Mouse (Mus musculus) CH12.LX (cell line): ENCODE data around the gene Hbs1l. TPM values are rescaled to one million over a fixed set of nuclear protein-coding genes. Genes with fewer than 3 reads are reported as not detected.

ENCODE experiments used
- DNase-seq: peaks from one replicate; pipeline ENCODE4 v3.0.0-alpha.2; 2013; ENCODE audit errors: extremely low read depth
- H3K27ac ChIP-seq: 2 replicates; pipeline ENCODE4 v1.5.1; 2012; ENCODE audit warnings: low read depth, mild to moderate bottlenecking, control low read depth, moderate library complexity; ENCODE audit not compliant: insufficient read depth
- H3K27me3 ChIP-seq: replicated peaks from 2 replicates; pipeline ENCODE3; 2012; ENCODE audit warnings: inconsistent platforms
- H3K36me3 ChIP-seq, 2 experiments: replicated peaks in 1 of 2; 2 replicates each; pipeline versions ENCODE3 to v1.6.1; 2012; ENCODE audit warnings: inconsistent platforms in 1 of 2, low read length in 1 of 2, mild to moderate bottlenecking in 1 of 2, mixed read lengths in 1 of 2, moderate library complexity in 1 of 2; ENCODE audit not compliant: control insufficient read depth in 1 of 2, insufficient read depth in 1 of 2
- H3K4me1 ChIP-seq, 2 experiments: 2 replicates each; pipeline ENCODE4 v1.6.1; 2012; ENCODE audit warnings: inconsistent platforms in 1 of 2, moderate library complexity in 1 of 2; ENCODE audit not compliant: insufficient read depth in 2 of 2, control insufficient read depth in 1 of 2
- H3K4me2 ChIP-seq: 2 replicates; pipeline ENCODE4 v1.6.1; 2012; ENCODE audit warnings: low read depth, mild to moderate bottlenecking, control low read depth; ENCODE audit not compliant: poor library complexity, insufficient read depth, severe bottlenecking
- H3K4me3 ChIP-seq, 3 experiments: fragments of 150-350 bp in 1 of 3; sonication (generic) in 1 of 3; replicated peaks in 1 of 3; 2 replicates each; pipeline versions ENCODE3 to v1.5.1; 2011 to 2012; ENCODE audit warnings: low read depth in 2 of 3, low read length in 2 of 3, mild to moderate bottlenecking in 2 of 3, moderate library complexity in 2 of 3, control low read depth in 1 of 3, improper control_type of control experiment in 1 of 3, inconsistent platforms in 1 of 3, mixed read lengths in 1 of 3; ENCODE audit not compliant: poor library complexity in 1 of 3
- H3K79me2 ChIP-seq: replicated peaks from 2 replicates; pipeline ENCODE4 v1.6.1; 2012; ENCODE audit warnings: mild to moderate bottlenecking, moderate library complexity; ENCODE audit not compliant: control insufficient read depth, poor library complexity, insufficient read depth, severe bottlenecking; ENCODE audit errors: extremely low read depth
- H3K9ac ChIP-seq: 2 replicates; pipeline ENCODE4 v1.6.1; 2012; ENCODE audit warnings: low read depth, mild to moderate bottlenecking, control low read depth, moderate library complexity; ENCODE audit not compliant: insufficient read depth
- H3K9me3 ChIP-seq: replicated peaks from 2 replicates; pipeline ENCODE3; 2012; ENCODE audit warnings: low read length, inconsistent platforms, mixed read lengths
- BHLHE40 ChIP-seq: IDR thresholded peaks from 2 replicates; pipeline ENCODE4 v1.6.1; 2011; ENCODE audit warnings: mild to moderate bottlenecking, low read depth, low read length, improper control_type of control experiment
- CTCF ChIP-seq, 2 experiments: IDR thresholded peaks in 1 of 2; conservative IDR thresholded peaks in 1 of 2; 2 replicates each; pipeline ENCODE4 v1.5.1; 2011 to 2012; ENCODE audit warnings: low read depth in 2 of 2, low read length in 2 of 2, improper control_type of control experiment in 1 of 2, inconsistent platforms in 1 of 2, mild to moderate bottlenecking in 1 of 2, moderate library complexity in 1 of 2
- E2F4 ChIP-seq: IDR thresholded peaks from 2 replicates; pipeline ENCODE4 v1.6.1; 2011; ENCODE audit warnings: low read depth, low read length, improper control_type of control experiment; ENCODE audit not compliant: insufficient replicate concordance
- ELF1 ChIP-seq: IDR thresholded peaks from 2 replicates; pipeline ENCODE4 v1.6.1; 2014; ENCODE audit warnings: low read depth, mild to moderate bottlenecking, inconsistent platforms, low read length, improper control_type of control experiment
- EP300 ChIP-seq: IDR thresholded peaks from 2 replicates; pipeline ENCODE4 v1.6.1; 2011; ENCODE audit warnings: low read length, improper control_type of control experiment
- GABPA ChIP-seq: IDR thresholded peaks from 2 replicates; pipeline ENCODE4 v1.6.1; 2012; ENCODE audit warnings: low read depth, low read length, improper control_type of control experiment, inconsistent platforms; ENCODE audit not compliant: insufficient replicate concordance
- HCFC1 ChIP-seq: IDR thresholded peaks from 2 replicates; pipeline ENCODE4 v1.6.1; 2012; ENCODE audit warnings: low read depth, mild to moderate bottlenecking, inconsistent platforms, low read length, improper control_type of control experiment
- JUND ChIP-seq: conservative IDR thresholded peaks from 2 replicates; pipeline ENCODE4 v1.6.1; 2011; ENCODE audit warnings: low read depth, low read length, improper control_type of control experiment
- KAT2A ChIP-seq: IDR thresholded peaks from 2 replicates; pipeline ENCODE4 v1.6.1; 2012; ENCODE audit warnings: low read length, improper control_type of control experiment, inconsistent platforms; ENCODE audit not compliant: insufficient replicate concordance
- MAFK ChIP-seq: IDR thresholded peaks from 2 replicates; pipeline ENCODE4 v1.6.1; 2011; ENCODE audit warnings: low read length, improper control_type of control experiment; ENCODE audit not compliant: insufficient replicate concordance
- MAX ChIP-seq: IDR thresholded peaks from 2 replicates; pipeline ENCODE4 v1.6.1; 2011; ENCODE audit warnings: low read length, improper control_type of control experiment
- MEF2A ChIP-seq: IDR thresholded peaks from 2 replicates; pipeline ENCODE4 v1.6.1; 2014; ENCODE audit warnings: low read depth, mild to moderate bottlenecking, inconsistent platforms, low read length, improper control_type of control experiment, borderline replicate concordance
- MXI1 ChIP-seq: IDR thresholded peaks from 2 replicates; pipeline ENCODE4 v1.6.1; 2011; ENCODE audit warnings: mild to moderate bottlenecking, low read depth, low read length, improper control_type of control experiment
- MYC ChIP-seq: IDR thresholded peaks from 2 replicates; pipeline ENCODE4 v1.6.1; 2011; ENCODE audit warnings: low read depth, mild to moderate bottlenecking, improper control_type of control experiment, low read length
- NELFE ChIP-seq: IDR thresholded peaks from 2 replicates; pipeline ENCODE4 v1.6.1; 2011; ENCODE audit warnings: low read depth, low read length, improper control_type of control experiment
- NRF1 ChIP-seq: IDR thresholded peaks from 2 replicates; pipeline ENCODE4 v1.6.1; 2014; ENCODE audit warnings: low read depth, mild to moderate bottlenecking, inconsistent platforms, low read length, improper control_type of control experiment, moderate library complexity
- POLR2A ChIP-seq: IDR thresholded peaks from 2 replicates; pipeline ENCODE4 v1.6.1; 2011; ENCODE audit warnings: low read depth, mild to moderate bottlenecking, improper control_type of control experiment, low read length
- RAD21 ChIP-seq: IDR thresholded peaks from 2 replicates; pipeline ENCODE4 v1.6.1; 2011; ENCODE audit warnings: low read depth, mild to moderate bottlenecking, low read length, improper control_type of control experiment, moderate library complexity
- SIN3A ChIP-seq: IDR thresholded peaks from 2 replicates; pipeline ENCODE4 v1.6.1; 2012; ENCODE audit warnings: low read length, improper control_type of control experiment, inconsistent platforms
- SMC3 ChIP-seq: IDR thresholded peaks from 2 replicates; pipeline ENCODE4 v1.6.1; 2011; ENCODE audit warnings: low read depth, low read length, improper control_type of control experiment
- TBP ChIP-seq: conservative IDR thresholded peaks from 2 replicates; pipeline ENCODE4 v1.6.1; 2011; ENCODE audit warnings: low read depth, low read length, improper control_type of control experiment
- TCF12 ChIP-seq: IDR thresholded peaks from 2 replicates; pipeline ENCODE4 v1.6.1; 2014; ENCODE audit warnings: low read depth, mild to moderate bottlenecking, inconsistent platforms, low read length, improper control_type of control experiment
- USF1 ChIP-seq: IDR thresholded peaks from 2 replicates; pipeline ENCODE4 v1.6.1; 2014; ENCODE audit warnings: low read depth, mild to moderate bottlenecking, inconsistent platforms, low read length, improper control_type of control experiment
- ZKSCAN1 ChIP-seq: IDR thresholded peaks from 2 replicates; pipeline ENCODE4 v1.6.1; 2012; ENCODE audit warnings: low read depth, inconsistent platforms, low read length, improper control_type of control experiment, borderline replicate concordance
- ZMIZ1 ChIP-seq: IDR thresholded peaks from 2 replicates; pipeline ENCODE4 v1.6.1; 2012; ENCODE audit warnings: low read depth, mild to moderate bottlenecking, inconsistent platforms, low read length, improper control_type of control experiment
- dilution Hi-C: fragments of 300-500 bp; cut with MboI; formaldehyde crosslinking; loops from 2 replicates; pipeline ENCODE4 v1.14.3; 2020; ENCODE audit warnings: low sequenced_read_pairs; ENCODE audit not compliant: extremely low pct_unique_long_range_greater_than_20kb, extremely low pct_ligation_motif_present
- in situ Hi-C: fragments of 300-500 bp; cut with MboI; formaldehyde crosslinking; loops from 3 replicates; pipeline ENCODE4 v1.14.3; 2019; ENCODE audit warnings: low sequenced_read_pairs, low pct_ligation_motif_present, low pct_unique_long_range_greater_than_20kb, mixed read lengths
- polyA plus RNA-seq: library from polyadenylated mRNA; unstranded; fragments of >175 nt; gene quantifications from 2 replicates; pipeline ENCODE4 v1.2.1, GENCODE M21; 2012; ENCODE audit warnings: low read depth; ENCODE audit not compliant: insufficient read length
- total RNA-seq, 2 experiments: library from RNA; depleted of rRNA; stranded (reverse); fragments of 300-350 nt in 1 of 2; fragments of >200 nt in 1 of 2; gene quantifications; 2 replicates each; pipeline ENCODE4 v1.2.3; 2012 to 2014

Gene Hbs1l
- total and polyA plus RNA-seq, 3 experiments: 99.7 to 111 (median 111) TPM

DNA sequence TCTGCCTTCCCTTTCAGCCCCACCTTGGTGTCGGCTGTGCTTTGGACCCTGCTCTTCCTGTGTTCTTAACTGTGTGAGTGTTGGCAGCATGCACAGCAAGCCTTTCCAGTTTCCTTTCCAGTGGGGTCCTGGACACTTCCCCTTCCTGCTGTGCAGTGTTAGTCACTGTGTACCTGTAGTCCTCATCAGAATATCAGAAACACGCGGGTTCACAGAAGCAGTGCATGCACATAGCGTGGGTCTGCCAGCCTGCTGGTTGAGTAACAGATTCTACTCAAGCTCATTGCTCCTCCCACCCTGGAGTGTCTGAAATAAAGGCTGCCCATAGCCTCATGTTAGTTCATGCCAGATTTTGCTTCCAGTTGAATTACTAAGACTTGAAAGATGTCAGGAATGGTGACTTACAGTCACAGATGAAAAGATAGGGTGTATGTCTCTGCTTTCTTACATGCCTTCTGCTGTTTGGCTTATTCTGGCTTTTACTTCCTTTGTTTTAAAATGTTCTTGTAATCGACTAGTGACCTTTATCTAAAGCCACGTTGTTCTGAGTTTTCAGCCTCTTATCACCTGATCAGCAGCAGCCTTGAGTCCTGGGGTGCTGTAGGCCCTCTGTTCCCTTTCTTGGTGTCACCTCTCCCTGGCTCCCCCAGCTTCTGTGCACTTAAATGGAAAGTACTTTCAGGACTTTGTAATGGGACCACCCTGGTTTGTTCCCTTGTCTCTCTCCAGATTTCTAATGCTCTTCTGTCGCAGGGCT is 38.7 kb downstream of the Hbs1l start:
- H3K36me3 ChIP-seq: peaks cover 57 to 98% of the 10 kb centered on the region in 2 experiments

DNA sequence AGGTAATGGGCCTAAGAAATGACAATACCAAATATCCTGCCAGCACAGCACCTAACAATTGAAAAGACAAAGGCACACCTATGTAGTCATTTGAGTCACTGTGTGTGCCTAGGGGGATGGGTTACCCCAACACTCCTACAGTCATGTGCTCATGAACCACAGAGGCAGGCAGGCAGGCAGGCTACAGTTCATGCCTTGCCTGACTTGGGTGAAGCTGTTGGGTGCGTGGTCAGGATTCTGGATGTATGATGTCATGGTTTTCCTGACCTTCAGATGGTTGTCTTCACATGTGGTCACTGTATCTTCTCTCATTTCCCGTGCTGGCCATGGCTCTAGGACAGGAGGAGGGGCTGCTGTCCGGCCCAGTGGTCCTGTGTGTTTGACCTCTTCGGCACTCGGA is 39.8 kb downstream of the Hbs1l start:
- Histone ChIP-seq H3K36me3 (peaks cover 54 to 94% of the 10 kb centered on the region in 2 experiments), H3K9me3 (peaks cover 12% of the 10 kb centered on the region), H3K27ac (no peak overlapping the region), H3K27me3 (no peaks in the 10 kb centered on the region), H3K4me2 (no peak overlapping the region), H3K79me2 (no peaks in the 10 kb centered on the region), H3K9ac (no peak overlapping the region), H3K4me3 (no peak overlapping the region), H3K4me1 (peaks cover 0 to 4% of the 10 kb centered on the region in 2 experiments; a peak in 1 of 4 replicates)
- TF ChIP-seq BHLHE40: peak; percentile 13; the same call in 1 of the 2 replicates
- no peak for TF ChIP-seq EP300
- in situ Hi-C loops (no loop called here), dilution Hi-C loops (no loop called here)
- no peak for DNase-seq

More for the DNA sequence above, 38.7 kb downstream of the Hbs1l start:
- H3K27ac ChIP-seq: no peak overlapping the region
- dilution Hi-C loops (no loop called here), in situ Hi-C loops (no loop called here)
- no peaks in the 10 kb centered on the region for H3K79me2 ChIP-seq
- no peak for TF ChIP-seq MEF2A
- no peak for TF ChIP-seq SIN3A
- no peak for TF ChIP-seq JUND
- TF ChIP-seq SMC3: no peak
- no peak for TF ChIP-seq MAX
- no peak for TF ChIP-seq TBP
- TF ChIP-seq RAD21: no peak
- TF ChIP-seq MAFK: no peak
- no peak for TF ChIP-seq KAT2A
- no peak for TF ChIP-seq ELF1
- no peak for TF ChIP-seq CTCF (conservative IDR thresholded peaks at IDR 0.05 in 1 of 2, IDR thresholded peaks at IDR 0.05 in 1 of 2; ENCODE audit: low read depth in 2 of 2, low read length in 2 of 2)
- no peak for TF ChIP-seq HCFC1
- H3K4me2 ChIP-seq: no peak overlapping the region
- H3K9me3 ChIP-seq: peaks cover 12% of the 10 kb centered on the region
- peaks cover 0 to 4% of the 10 kb centered on the region in 2 experiments; a peak in 1 of 4 replicates for H3K4me1 ChIP-seq
- no peak overlapping the region for H3K9ac ChIP-seq
- no peaks in the 10 kb centered on the region for H3K27me3 ChIP-seq
- DNase-seq: no peak
- no peak overlapping the region for H3K4me3 ChIP-seq

DNA sequence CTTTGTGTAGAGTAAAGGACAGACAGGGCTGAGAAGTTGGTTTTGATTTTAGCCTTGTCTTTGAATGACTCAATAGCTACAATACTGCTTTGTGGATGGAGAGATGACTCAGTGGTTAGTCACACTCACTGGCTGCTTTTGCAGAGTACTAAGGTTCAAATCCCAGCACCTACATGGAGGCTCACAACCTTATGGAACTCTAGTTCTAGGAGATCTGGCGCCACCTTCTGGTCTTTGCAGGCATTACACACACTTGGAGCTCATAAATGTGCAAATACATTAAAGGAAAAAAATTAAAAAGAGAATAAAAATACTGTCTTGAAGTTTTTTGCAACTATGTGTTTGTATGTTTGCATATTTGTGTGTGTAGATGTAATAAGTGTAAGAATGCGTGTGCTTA is 41.4 kb downstream of the Hbs1l start:
- Histone ChIP-seq H3K79me2 (no peaks in the 10 kb centered on the region), H3K9ac (no peak overlapping the region), H3K36me3 (peaks cover 57 to 95% of the 10 kb centered on the region in 2 experiments), H3K4me1 (peaks cover 0 to 4% of the 10 kb centered on the region in 2 experiments; a peak in 1 of 4 replicates), H3K27me3 (no peaks in the 10 kb centered on the region), H3K9me3 (peaks cover 12% of the 10 kb centered on the region), H3K4me2 (no peak overlapping the region), H3K4me3 (no peak overlapping the region), H3K27ac (no peak overlapping the region)
- dilution Hi-C loops (no loop called here), in situ Hi-C loops (no loop called here)
- peak; percentile 35 for DNase-seq
- TF ChIP-seq CTCF (conservative IDR thresholded peaks at IDR 0.05 in 1 of 2, IDR thresholded peaks at IDR 0.05 in 1 of 2; ENCODE audit: low read depth in 2 of 2, low read length in 2 of 2): peak; percentile 49 to 64
- TF ChIP-seq ZKSCAN1: no peak
- no peak for TF ChIP-seq MAFK
- no peak for TF ChIP-seq MXI1
- no peak for TF ChIP-seq EP300
- peak; percentile 58 for TF ChIP-seq RAD21
- no peak for TF ChIP-seq TCF12
- TF ChIP-seq ZMIZ1: no peak
- TF ChIP-seq GABPA: no peak
- no peak for TF ChIP-seq ELF1
- TF ChIP-seq POLR2A: no peak
- no peak for TF ChIP-seq USF1
- no peak for TF ChIP-seq KAT2A
- TF ChIP-seq HCFC1: no peak
- no peak for TF ChIP-seq SIN3A
- no peak for TF ChIP-seq NELFE
- TF ChIP-seq NRF1: no peak
- no peak for TF ChIP-seq MAX
- TF ChIP-seq E2F4: no peak
- TF ChIP-seq MYC: no peak
